Mouse (Mus musculus) cerebellum, adult (tissue): ENCODE measurements around the gene Nell2.
"Not testable (repeated sequence)": the region's sequence is repeated elsewhere in the genome, so short reads cannot be mapped to it uniquely, and the experiment has no call there.

Experiments used
- ATAC-seq: cut with Nextera tagmentation; 2 replicates; pipeline ENCODE4 v1.9.2; 2017; ENCODE audit warnings: mild to moderate bottlenecking, moderate library complexity, mixed read lengths; ENCODE audit not compliant: insufficient number of reproducible peaks, low FRiP score, low TSS enrichment

Gene Nell2

DNA sequence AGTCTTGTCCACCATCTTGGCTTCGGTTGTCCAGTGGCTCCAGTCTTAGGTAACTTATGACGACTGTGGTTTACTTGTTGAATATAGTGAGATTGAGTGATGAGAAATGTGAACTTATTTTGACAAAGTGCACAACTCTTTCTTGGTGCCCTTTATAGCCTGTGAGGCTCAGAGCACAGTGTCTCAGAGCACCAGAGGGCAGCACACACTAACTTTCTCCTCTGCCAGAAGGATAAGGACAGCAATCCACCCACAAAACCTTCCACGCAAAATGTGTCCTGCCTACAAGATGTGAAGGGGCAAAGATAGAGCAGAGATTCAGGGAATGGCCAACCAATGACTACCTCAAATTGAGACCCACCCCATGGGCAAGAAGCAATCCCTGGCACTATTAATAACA lies 256.2 kb downstream of the Nell2 start:
- ATAC-seq = no peak

DNA sequence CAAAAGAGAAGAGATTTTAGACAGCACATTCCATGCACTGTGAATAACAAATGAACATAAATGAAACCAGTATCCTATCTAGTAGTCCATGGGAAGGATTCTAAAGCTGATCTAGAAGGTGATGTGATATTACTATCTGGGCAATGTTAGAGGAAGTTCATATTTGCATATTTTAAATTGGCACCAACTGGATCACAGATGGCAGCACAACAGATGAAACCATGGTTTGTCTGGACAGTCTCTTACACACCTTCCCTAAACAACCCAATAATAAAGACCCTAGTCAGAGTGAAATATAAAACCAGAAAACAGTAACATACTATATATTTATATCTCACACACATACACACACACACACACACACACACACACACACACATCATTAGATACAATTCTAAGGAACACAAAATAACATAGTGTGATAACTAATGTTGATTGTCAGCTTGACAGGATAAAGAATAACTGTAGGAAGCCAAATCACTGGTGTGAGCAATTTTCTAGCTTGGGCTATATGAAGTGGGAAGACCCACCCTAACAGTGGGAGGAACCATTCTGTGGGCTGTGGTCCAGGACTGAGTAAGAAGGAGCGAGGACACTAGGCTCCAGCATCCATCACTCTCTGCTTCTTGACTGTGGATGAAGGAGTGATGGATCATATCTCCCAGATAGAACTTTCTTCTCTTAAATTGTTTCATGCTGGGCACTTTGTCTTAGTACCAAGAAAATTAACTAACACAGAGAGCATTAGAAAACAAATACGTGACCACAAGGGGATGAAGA lies 268.5 kb downstream of the Nell2 start:
- no peak for ATAC-seq

DNA sequence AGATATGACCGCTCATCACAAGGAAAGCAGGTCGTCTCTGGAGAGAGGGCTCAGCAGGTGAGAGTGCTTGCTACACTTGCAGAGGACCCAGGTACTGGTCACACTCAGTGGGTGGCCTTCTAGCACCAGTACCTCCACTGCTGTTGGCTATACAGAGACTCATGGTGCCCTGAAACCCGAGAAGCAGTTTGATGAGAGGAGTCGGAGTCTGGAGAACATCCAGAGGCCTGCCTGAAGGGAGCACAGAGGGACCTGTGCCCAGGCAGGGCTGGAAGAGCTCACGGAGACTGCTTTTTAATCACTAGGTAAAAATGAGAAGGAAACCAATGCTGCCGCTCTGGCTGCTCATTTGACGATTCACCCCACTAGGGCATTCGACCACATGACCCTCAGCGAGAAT lies 271.2 kb downstream of the Nell2 start:
- ATAC-seq = no peak; the same call in 1 of the 2 replicates

DNA sequence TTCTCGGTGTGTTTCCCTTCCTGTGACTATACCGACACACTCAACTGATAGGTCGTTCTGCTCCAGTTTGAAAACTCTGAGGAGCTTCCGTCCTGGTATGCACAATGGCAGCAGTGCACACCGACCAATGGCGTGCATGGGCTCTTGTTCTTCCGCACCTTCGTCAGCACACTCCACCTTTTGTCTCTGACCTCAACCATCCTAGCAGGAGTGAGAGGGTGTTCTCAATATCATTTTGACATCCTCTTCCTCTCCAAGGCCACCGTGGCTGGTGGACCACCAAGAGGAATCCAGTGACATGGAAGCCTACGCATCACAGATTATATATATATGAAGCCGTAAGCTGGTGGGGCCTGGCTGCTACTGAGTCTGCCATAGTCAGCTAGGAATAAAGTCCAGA lies 282.8 kb downstream of the Nell2 start:
- ATAC-seq = no peak

DNA sequence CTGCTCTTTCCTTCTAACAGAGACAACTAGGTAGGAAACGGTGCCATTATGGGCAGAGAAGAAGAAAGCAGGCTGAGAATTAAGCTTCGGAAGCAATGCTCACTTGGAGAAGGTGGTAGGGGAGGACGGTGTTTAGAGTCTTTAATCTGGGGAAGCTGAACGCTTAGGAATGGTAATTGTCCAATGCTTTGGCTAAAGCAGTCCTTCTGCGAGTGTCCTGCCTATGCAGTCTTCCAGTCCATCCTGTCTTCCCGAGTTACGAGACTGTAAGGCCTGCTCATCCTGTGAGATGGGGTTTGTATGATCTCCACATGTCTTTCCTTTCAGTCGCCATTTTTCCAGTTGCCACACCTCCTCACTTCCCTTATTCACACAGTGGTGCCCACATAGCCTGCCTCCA lies 284.5 kb downstream of the Nell2 start:
- ATAC-seq = no peak

DNA sequence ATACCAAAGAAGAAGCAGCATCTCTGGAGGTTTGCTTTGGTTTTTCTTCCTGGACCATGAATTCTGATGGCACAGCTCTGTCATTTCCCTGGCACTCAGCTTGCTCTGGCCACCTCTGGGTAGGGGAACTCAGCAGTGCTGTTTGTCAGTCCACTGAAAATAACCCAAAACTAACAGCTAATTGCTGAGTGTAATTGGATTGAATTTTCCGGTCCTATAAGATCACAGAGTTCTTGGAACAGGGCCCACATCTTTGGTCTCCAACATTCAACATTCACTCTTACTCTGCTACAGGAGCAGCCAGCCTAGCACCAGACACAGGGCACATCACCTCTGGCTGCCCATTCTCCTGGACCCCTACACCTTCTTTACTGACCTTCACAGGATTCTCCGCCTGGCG lies 287.2 kb downstream of the Nell2 start:
- no peak for ATAC-seq

DNA sequence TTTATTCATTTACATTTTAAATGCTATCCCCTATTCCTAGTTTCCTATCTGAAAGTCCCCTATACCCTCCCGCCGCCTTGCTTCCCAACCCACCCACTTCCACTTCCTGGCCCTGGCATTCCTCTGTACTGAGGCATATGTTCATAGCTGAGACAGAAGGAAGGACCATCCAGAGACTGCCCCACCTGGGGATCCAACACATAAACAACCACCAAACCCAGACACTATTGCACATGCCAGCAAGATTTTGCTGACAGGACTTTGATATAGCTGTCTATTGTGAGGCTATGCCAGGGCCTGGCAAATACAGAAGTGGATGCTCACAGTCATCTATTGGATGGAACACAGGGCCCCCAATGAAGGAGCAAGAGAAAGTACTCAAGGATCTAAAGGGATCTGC lies 291.3 kb downstream of the Nell2 start:
- ATAC-seq = not testable (repeated sequence)

DNA sequence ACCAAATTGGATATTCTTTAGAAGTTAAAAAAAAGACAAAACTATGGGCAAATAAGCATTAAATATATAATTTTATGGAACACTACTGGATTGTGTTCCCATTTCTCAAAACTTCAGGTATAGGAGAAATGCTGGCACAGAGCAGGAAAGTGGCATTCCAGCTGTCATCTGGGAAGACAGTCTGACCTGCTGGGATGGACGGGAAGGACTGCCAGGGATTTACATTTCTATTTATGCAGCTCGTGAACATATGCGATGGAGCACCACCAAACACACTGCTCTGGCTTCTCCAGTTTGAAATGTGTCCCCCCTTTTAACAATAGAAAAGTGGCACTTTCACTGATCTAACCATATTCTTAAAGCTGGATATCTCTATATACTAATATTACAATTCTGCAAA lies 291.9 kb downstream of the Nell2 start:
- 0 out of 2 replicates have a peak, but pooled peaks have one; percentile 52 for ATAC-seq

DNA sequence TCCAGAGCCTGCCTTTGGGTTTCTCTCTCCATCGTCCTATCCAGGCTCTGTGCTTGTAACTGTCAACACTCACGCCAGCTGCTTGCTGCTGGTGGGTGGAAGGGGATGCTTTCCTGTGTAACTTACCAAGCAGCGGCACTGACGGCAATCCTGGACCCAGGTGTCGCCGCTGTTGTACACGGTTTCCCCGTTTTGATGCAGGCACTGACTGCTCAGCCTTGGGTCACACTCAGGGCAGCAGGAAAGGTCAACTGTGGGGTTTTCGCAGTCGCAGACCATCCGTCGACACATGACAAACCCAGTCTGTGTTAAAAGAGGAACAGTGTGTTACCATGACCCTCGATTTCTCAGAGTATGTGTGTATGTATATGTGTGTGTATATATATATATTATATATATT lies 297.2 kb downstream of the Nell2 start:
- ATAC-seq = no peak

DNA sequence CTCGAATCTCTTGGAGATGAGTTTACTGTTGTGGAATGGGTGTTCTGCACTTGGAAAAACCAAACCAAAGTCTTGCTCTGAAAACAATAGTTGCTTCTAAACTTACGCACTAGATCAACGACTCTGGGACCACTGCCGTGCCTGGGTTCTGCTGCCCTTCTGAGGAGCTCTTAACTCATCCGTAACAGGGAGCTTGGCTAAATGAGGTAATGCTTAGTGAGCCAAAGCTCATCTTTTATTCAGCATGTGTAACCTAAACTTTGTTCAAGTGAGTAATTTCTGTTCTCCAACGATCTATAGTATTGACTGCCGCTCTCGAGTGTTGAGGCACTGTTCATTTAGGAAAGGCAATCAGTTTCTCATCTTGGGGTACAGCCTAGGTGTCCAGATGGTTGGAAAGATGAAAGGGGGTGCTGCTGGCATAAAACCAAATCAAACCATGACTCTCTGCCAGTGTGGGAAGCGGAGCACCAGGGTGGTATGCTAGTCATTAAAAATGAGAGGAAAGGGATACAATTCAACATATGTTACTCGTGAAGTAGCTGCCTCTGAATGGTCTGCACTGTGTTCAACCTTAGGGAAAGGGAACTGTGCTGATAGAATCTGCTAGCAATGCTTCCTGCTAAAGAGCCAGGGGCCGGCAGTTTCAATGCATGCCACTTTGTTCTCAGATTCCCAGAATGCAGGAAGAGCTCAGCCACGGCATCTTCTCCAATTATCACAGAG lies 311.6 kb downstream of the Nell2 start:
- ATAC-seq = peak; percentile 84

DNA sequence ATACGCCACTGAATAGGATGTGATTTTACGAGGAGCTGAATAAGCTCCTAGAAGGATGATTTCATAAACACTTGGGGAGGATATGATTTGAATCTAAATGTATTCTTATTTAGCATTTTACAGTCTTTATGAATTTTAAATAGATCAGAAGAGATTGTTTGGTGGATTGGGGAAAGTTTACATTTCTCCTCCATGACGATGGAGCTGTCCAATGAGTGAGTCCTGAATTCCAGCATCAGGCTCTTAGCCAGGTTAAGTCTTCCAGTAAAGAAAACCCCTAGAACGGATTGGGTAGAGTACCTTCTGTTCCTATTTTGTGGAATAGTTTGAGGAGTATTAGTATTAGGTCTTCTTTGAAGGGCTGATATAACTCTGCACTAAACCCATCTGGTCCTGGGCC lies 317.8 kb downstream of the Nell2 start:
- ATAC-seq = no peak

DNA sequence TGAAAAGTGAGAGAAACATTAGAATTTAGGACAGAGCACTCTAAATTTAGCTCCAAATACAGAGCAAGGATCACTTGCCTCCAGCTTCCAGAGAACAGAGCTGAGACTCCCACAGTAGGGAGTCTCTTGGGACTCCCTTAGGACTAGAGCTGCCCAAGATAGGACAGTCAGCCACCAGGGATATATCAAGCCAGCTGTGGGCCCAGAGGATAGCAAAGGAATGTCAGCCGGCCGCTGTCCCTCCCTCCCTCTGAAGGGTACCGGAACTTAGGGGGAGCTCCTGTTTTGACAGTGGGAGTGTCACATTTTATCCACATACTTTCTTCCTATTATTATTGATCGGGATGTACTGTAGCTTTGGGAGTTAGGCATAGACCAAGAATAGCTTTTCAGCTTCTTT lies 319.2 kb downstream of the Nell2 start:
- ATAC-seq = no peak

DNA sequence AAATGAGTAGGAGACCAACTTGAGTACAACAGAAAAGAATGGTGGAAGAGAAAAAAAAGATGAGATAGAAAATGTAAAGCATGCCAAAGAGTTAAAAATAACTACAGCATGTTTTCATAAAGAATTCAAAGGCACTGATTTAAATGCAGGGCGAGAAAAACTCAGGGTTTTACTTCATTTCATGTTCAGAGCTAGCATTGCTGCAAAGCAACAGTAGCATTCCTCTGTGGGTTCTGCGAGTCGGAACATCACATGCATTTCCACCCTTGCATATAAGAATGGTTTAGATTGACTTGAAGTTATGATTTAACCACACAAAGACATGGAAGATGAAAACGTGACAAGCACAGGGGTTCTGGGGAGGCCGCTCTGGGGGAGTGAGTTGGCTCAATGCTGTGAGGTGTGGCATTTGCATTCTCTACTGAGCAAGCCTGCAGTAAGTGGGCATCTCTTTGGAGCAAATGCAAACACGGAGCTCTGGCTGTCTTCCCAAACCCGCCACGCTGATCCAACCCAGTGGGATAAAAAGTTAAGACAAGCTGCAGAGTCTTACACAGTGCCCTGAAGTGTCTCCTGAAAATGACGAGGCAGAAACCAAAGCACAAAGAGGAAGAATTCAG lies 334.6 kb downstream of the Nell2 start:
- ATAC-seq = no peak

DNA sequence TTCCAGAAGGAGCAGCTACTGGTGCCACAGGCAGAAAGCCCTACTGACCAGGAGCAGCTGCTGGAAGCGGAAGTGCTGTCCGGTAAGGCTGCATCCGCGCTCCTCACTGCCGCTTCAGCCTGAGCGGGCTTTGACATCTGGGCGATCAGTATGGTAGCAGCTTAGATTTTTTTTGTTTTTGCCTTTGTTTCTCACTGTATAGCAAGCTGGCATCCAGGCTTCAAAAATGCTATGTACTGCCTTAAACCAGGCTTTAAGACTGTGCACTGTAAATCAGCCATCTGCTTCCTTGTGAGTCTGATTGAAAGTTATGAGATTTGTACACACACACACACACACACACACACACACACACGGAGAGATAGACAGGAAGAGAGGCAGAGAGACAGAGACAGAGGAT lies 335.4 kb downstream of the Nell2 start:
- no peak for ATAC-seq

DNA sequence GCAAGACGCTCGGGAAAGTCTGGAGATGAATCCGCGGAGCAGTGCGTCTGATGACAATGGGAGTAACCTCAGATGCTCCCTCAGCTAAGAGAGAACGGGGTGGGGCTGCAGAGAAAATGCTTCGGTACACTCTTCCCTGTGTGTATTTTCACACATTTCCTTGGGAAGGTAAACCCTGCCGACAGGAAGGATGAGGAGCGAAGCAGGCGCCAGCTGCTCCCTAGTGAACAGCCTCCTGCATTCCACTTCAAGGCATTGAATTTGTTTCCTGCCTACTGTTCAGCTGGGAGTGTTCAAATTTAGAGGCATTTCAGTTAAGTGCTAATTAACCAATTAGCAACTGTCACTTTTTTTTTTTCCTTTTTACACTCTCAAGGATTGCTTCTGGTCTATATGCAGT lies 342.1 kb downstream of the Nell2 start:
- ATAC-seq = peak; percentile 49; the same call in 1 of the 2 replicates

DNA sequence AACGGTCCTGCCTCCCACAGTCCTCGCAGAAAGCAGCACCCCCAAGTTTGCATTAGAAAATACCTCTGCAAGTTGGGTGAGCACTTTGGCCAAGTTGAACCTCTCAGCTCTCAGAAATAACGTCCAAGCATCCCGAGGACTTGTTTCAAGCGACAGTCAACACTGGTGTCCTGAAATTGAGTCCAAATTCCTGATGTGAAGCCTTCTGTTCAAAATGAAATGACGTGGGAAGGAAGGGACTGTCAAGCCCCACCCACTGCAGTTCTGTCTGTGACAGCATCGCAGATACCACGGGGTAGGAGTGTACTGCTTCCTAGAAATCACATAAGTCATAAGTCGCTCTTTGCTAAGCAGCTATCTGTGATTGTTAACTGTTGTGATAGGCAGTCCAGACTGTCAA lies 342.9 kb downstream of the Nell2 start:
- ATAC-seq = no peak

DNA sequence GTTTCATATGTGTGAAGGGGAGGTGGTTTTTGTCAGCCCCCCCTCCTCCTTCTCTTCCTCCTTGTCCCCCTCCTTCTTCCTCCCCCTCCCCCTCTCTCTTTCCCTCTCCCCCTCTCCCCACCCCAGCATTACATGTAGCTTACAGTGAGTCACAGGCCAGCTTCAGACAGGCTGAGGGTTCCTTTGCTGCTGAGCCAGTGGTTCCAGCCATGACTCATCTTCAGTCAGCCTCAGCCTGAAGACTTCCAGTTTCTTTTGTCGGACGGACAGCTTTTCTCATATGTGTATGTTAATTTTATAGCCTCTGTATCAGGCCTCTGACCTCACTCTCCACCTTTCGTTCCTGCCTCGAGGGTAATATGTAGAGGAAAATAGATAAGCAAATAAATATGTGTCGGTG lies 344.9 kb downstream of the Nell2 start:
- no peak for ATAC-seq

DNA sequence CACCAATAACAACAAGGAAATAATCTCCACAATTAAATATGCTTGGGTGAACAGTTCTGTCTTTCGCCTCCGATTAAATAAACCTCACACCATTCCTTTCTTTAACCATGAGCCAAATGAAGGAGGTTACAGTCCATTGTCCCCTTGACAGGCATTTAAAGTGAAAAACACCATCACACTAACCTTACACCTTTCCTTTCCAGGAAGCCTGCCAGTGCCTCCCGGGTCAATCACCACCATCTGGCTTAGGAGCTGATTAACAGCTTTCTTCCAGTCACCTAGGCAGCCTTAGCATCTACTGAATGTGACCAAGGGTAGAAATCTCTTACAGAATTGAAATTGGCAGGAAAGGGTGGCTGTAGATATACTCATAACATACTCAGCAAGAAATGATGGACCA lies 371.5 kb downstream of the Nell2 start:
- ATAC-seq = peak; percentile 84

DNA sequence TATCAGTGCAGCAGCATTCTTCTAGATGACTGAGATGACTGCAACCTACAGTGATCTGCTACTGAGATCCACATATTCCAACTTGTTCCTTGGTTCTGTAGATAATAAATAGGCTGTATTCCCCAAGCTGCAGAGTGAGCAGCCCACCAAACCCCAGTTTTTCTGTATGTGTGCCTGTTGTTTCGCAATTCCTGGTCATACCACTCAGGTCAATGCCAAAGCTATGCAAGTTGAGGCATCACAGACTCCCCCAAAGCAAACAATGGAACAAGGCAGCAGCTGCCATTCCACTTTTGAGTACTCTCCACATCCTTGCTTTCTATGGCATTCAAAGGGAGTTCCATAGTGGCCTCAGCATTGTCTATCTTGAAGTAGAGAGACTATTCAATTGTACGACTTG lies 383.2 kb downstream of the Nell2 start:
- no peak for ATAC-seq

DNA sequence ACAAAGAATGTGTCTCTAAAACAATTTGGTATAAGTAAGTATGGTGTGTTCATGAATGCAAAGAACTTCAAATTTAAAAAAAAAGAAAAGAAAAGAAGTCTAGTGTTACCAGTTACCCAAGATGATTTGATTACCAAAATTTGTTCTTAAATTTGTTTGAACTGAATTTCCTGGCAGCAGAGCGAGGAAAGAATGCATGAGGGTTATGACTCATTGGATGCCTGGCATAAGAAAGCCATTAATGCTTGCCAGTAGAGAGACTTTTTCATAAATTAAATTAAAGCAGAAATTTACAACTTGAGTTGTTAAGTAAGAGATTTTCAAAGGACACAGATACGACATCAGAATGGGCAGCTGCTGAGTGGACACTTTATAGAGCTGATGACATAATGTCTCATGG lies 384.2 kb downstream of the Nell2 start:
- ATAC-seq = no peak

DNA sequence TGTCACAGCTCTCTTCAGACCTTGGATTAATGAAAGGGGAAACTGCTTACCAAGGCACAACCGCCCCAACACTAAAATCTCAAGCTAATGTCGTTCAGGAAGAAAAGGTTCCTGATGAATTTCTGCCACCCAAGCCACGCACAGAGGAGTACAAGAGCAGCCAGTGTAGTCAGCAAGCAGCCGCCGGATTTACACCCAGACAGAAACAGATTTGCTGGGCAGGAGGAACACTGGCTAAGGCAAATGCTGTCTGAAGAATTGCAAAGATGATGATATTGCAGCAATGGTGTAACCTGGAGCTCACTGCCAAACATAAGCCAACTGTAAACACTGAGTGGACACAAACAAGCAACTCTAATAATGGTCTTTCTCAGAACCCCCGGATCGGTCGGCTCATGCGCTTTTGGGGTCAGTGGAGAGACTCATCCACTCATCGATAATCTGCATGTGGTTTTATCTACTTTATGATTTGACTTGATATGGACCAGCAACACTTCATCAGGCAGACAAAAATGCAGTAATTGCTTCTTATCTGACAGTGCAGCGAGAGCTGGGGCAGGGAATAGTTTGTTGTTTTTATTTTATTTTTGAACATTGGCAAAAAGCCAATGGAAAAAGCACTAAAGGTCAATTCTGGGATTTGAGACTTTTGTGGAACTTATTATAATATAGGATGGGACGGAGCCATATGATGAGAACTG lies 389.5 kb downstream of the Nell2 start:
- peak; percentile 21; the same call in 1 of the 2 replicates for ATAC-seq
